Mouse (Mus musculus): Measurements from ENCODE around the gene Magea2. TPM values are rescaled to one million over a fixed set of nuclear protein-coding genes. Genes with fewer than 3 reads are reported as not detected.
"Not testable (repeated sequence)": the region's sequence is repeated elsewhere in the genome, so short reads cannot be mapped to it uniquely, and the experiment has no call there.

Magea2 gene
- not detected in 2 replicates for total RNA-seq (2015)
- total RNA-seq (2017), result not detected in 2 replicates

- not testable (repeated sequence) for ATAC-seq (replicated peaks; ENCODE audit: poor library complexity)
Observed at GRCm38 (mm10) chrX:155093566-155093965, at the start of gene Magea2. Magea2 (minus strand) TSS chrX:155093666.

GRCm38 (mm10) chrX:155128312-155128711, 34.8 kb upstream of the Magea2 start, which contains the start of gene Cldn34b2:
Cldn34b2 (minus strand) TSS chrX:155128412.
- ATAC-seq (replicated peaks; ENCODE audit: poor library complexity), result not testable (repeated sequence)

- no peak; the same call in 1 of the 2 replicates for ATAC-seq (replicated peaks; ENCODE audit: poor library complexity)
Observed at GRCm38 (mm10) chrX:155098024-155098423, 4.6 kb upstream of the Magea2 start.

GRCm38 (mm10) chrX:155089693-155090092, 3.8 kb downstream of the Magea2 start, which contains the start of gene Magea1:
Magea1 (minus strand) TSS chrX:155089793.
- not testable (repeated sequence) for ATAC-seq (replicated peaks; ENCODE audit: poor library complexity)

DNA sequence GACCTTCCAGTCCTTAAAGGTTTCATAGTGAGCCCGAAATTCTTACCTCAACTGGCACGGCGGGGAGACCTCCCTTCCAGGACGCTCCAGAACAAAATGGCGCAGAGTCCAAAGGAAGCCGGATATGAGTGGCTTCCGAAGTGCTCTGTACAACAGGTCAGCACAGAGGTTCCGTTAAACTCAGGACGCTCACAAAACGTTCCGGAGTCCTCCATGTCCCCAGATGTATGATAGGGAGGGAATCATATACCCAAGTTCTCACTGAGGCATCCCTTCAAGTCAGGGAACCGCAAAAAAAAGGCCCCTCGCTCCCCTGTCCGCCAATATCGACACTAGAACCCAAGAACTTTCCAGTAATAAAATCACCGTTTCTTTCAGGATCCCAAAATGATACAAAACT, 30.4 kb downstream of the Magea2 start, which contains the start of gene Magea5:
Gene Magea5, minus strand, starts transcription at position 101 of the 400 bp plus-strand sequence.
- not testable (repeated sequence) for ATAC-seq (replicated peaks; ENCODE audit: poor library complexity)

- not testable (repeated sequence) for ATAC-seq (replicated peaks; ENCODE audit: poor library complexity)
Observed at GRCm38 (mm10) chrX:154995750-154996149, 97.7 kb downstream of the Magea2 start, which contains the start of gene Magea8. Magea8 (minus strand) TSS chrX:154995850.

Other genes starting within 250 kb of the Magea2 start
- gene Cldn34b1, start 203.4 kb downstream of the Magea2 start, total RNA-seq (2015), result not detected in 2 replicates
- not detected in 2 replicates for gene Cldn34b1, start 203.4 kb downstream of the Magea2 start, total RNA-seq (2017)
- not detected in 2 replicates for gene Magea6, start 157.7 kb downstream of the Magea2 start, total RNA-seq (2015)
- gene Magea6, start 157.7 kb downstream of the Magea2 start, total RNA-seq (2017), result not detected in 2 replicates
- not detected in 2 replicates for gene Magea3, start 144.2 kb downstream of the Magea2 start, total RNA-seq (2015)
- not detected in 2 replicates for gene Magea3, start 144.2 kb downstream of the Magea2 start, total RNA-seq (2017)
- gene Magea8, start 97.8 kb downstream of the Magea2 start, total RNA-seq (2015), result not detected in 2 replicates
- not detected in 2 replicates for gene Magea8, start 97.8 kb downstream of the Magea2 start, total RNA-seq (2017)
- gene Magea5, start 30.5 kb downstream of the Magea2 start, total RNA-seq (2015), result not detected in 2 replicates
- not detected in 2 replicates for gene Magea5, start 30.5 kb downstream of the Magea2 start, total RNA-seq (2017)
- not detected in 2 replicates for gene Magea1, start 3.9 kb downstream of the Magea2 start, total RNA-seq (2015)
- gene Magea1, start 3.9 kb downstream of the Magea2 start, total RNA-seq (2017), result not detected in 2 replicates
- gene Cldn34b2, start 34.7 kb upstream of the Magea2 start, total RNA-seq (2015), result 0.12 TPM in 1 of 2 replicates, not detected in the other
- not detected in 2 replicates for gene Cldn34b2, start 34.7 kb upstream of the Magea2 start, total RNA-seq (2017)
- gene Sat1, start 122.8 kb upstream of the Magea2 start, total RNA-seq (2015), result 196 and 241 TPM in 2 replicates
- gene Sat1, start 122.8 kb upstream of the Magea2 start, total RNA-seq (2017), result 213 and 249 TPM in 2 replicates
- gene Acot9, start 168.8 kb upstream of the Magea2 start, total RNA-seq (2015), result 77.3 and 77.9 TPM in 2 replicates
- gene Acot9, start 168.8 kb upstream of the Magea2 start, total RNA-seq (2017), result 64.3 and 72.8 TPM in 2 replicates
- gene Prdx4, start 247.1 kb upstream of the Magea2 start, total RNA-seq (2015), result 45.1 and 51.9 TPM in 2 replicates
- gene Prdx4, start 247.1 kb upstream of the Magea2 start, total RNA-seq (2017), result 37.5 and 42.5 TPM in 2 replicates